24 mouse cellular contexts compared by ENCODE assay signal in genomic region chr19:41026551-41026950, GRCm38 (mm10). TPM values are rescaled to one million over a fixed set of nuclear protein-coding genes. Genes with fewer than 3 reads are reported as not detected.
"Had no signal": no experiment of that assay in that cellular context is flagged by ENCODE, and none has a peak within 500 bp of the region (broad histone marks: within the 10 kb centered on the region; RNA-seq: fewer than 3 reads in every experiment).

No protein-coding gene starts in this region.

- H3K4me2 ChIP-seq: liver, embryonic 11.5 days; liver, embryonic 15.5 days; lung, embryonic 14.5 days; midbrain, embryonic 13.5 days; neural tube, embryonic 12.5 days had no signal

- H3K36me3 ChIP-seq: limb, embryonic 10.5 days; liver, embryonic 15.5 days; midbrain, embryonic 13.5 days; neural tube, embryonic 12.5 days had no signal

- H3K27ac ChIP-seq: hindbrain, postnatal 0 days; kidney, postnatal 0 days; left cerebral cortex, adult 2 months; limb, embryonic 10.5 days; liver, embryonic 15.5 days; midbrain, embryonic 13.5 days; neural tube, embryonic 12.5 days; stomach, postnatal 0 days had no signal

- H3K9me3 ChIP-seq: limb, embryonic 10.5 days; liver, embryonic 15.5 days; midbrain, embryonic 13.5 days; neural tube, embryonic 12.5 days had no signal

- ATAC-seq: hindbrain, postnatal 0 days; midbrain, embryonic 13.5 days had no signal

- H3K27me3 ChIP-seq: midbrain, embryonic 13.5 days; neural tube, embryonic 12.5 days had no signal

- H3K9ac ChIP-seq: liver, embryonic 15.5 days; lung, embryonic 14.5 days; midbrain, embryonic 13.5 days; neural tube, embryonic 12.5 days had no signal

- H3K4me3 ChIP-seq: left cerebral cortex, adult 2 months; limb, embryonic 10.5 days; liver, embryonic 15.5 days; midbrain, embryonic 13.5 days; myocyte; neural tube, embryonic 12.5 days had no signal

- DNase-seq: kidney, adult 11 months; kidney, adult 9 months; kidney, postnatal 36 days; lung, embryonic 14.5 days; lung, postnatal 10 days; lung, postnatal 4 days; right cerebral cortex, postnatal 4 days had no signal

- H3K4me1 ChIP-seq: liver, embryonic 15.5 days; neural tube, embryonic 12.5 days had no signal

RNA-seq across cellular contexts. Expression of gene Dntt, which starts 2.5 kb away (rescaled TPM):
- total RNA-seq: hindbrain, postnatal 0 days; layer of hippocampus, adult 18-20 months; left cerebral cortex, adult 2 months; left cerebral cortex, postnatal 14 days; neutrophil, adult 5-6 weeks had no signal
- polyA plus RNA-seq: intestine, embryonic 14.5 days; limb, embryonic 10.5 days; limb, embryonic 14.5 days; liver, embryonic 11.5 days; liver, embryonic 15.5 days; stomach, postnatal 0 days had no signal

RNA-seq across cellular contexts. Expression of gene Opalin, which starts 50.4 kb away (rescaled TPM):
- total RNA-seq: hindbrain, postnatal 0 days; megakaryocyte-erythroid progenitor cell, adult 5-6 weeks; neutrophil, adult 5-6 weeks had no signal
- polyA plus RNA-seq: hindbrain, postnatal 0 days; intestine, embryonic 14.5 days; kidney, postnatal 0 days; limb, embryonic 10.5 days; limb, embryonic 14.5 days; liver, embryonic 11.5 days; liver, embryonic 15.5 days; lung, embryonic 14.5 days; midbrain, embryonic 13.5 days; myocyte; neural tube, embryonic 12.5 days; stomach, postnatal 0 days; urinary bladder, adult 2 months had no signal
